Mouse (Mus musculus) CH12.LX (cell line): Measurements from ENCODE around the gene Gria4.

Experiments used
- CTCF ChIP-seq, 2 experiments: IDR thresholded peaks in 1 of 2; conservative IDR thresholded peaks in 1 of 2; 2 replicates each; pipeline ENCODE4 v1.5.1; 2011 to 2012; ENCODE audit warnings: low read depth in 2 of 2, low read length in 2 of 2, improper control_type of control experiment in 1 of 2, inconsistent platforms in 1 of 2, mild to moderate bottlenecking in 1 of 2, moderate library complexity in 1 of 2
- EP300 ChIP-seq: IDR thresholded peaks from 2 replicates; pipeline ENCODE4 v1.6.1; 2011; ENCODE audit warnings: low read length, improper control_type of control experiment

DNA sequence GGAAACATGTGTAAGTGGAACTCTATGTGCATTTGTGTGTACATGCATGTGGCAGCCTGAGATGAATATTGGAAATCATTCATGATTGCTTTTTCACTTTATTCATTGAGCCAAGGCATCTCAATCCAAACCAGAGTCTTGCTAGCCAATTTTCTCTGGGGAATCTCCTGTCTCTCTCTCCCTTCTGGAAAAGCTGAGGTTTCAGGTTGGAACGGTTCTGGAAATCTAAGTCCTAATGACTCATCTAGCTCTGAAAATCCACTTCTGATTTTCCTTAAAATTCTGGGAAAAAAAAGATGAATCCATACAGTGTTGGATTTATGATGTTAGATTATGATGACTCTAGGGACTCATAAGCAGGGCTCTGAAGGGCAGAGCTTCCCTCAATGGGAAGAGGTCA is 337.8 kb downstream of the Gria4 start:
- TF ChIP-seq CTCF (conservative IDR thresholded peaks at IDR 0.05 in 1 of 2, IDR thresholded peaks at IDR 0.05 in 1 of 2; ENCODE audit: low read depth in 2 of 2, low read length in 2 of 2), result no peak
- no peak for TF ChIP-seq EP300
